Mouse (Mus musculus): Measurements from ENCODE around the gene Olfr484. TPM values are rescaled to one million over a fixed set of nuclear protein-coding genes. Genes with fewer than 3 reads are reported as not detected.
"Not testable (repeated sequence)": the region's sequence is repeated elsewhere in the genome, so short reads cannot be mapped to it uniquely, and the experiment has no call there.

The Olfr484 gene
- polyA plus RNA-seq (2014; fragmentation: Nextera tagmentation; extraction: Ambion mirVana) = not detected in 2 replicates

- Histone ChIP-seq H3K4me1 (replicated peaks; ENCODE audit: control insufficient read depth, insufficient read depth, low read length) (no peaks in the 10 kb centered on the region), H3K9ac (ENCODE audit: low read depth, low read length) (no peak within 1 kb of the TSS), H3K4me2 (replicated peaks; ENCODE audit: low read depth, low read length) (no peak within 1 kb of the TSS), H3K4me3 (ENCODE audit: low read depth, low read length) (no peak within 1 kb of the TSS), H3K9me3 (ENCODE audit: control insufficient read depth, low read length) (no peaks in the 10 kb centered on the region), H3K27ac (ENCODE audit: low read depth, low read length) (no peak within 1 kb of the TSS), H3K27me3 (ENCODE audit: control insufficient read depth, insufficient read depth, low read length) (no peaks in the 10 kb centered on the region), H3K36me3 (ENCODE audit: control insufficient read depth, insufficient read depth, low read length) (no peaks in the 10 kb centered on the region)
- DNase-seq (ENCODE audit: low spot score) = no peak
- ATAC-seq (ENCODE audit: low FRiP score) = no peak
Observed at GRCm38 (mm10) chr7:108127349-108127748, at the start of gene Olfr484. Olfr484 (minus strand) TSS chr7:108127449.

GRCm38 (mm10) chr7:108172642-108173041 is 45.4 kb upstream of the Olfr484 start, which contains the start of gene Olfr486:
Olfr486 (minus strand) TSS chr7:108172742.
- not testable (repeated sequence) for ATAC-seq (ENCODE audit: low FRiP score); H3K27me3 ChIP-seq (ENCODE audit: control insufficient read depth, insufficient read depth, low read length); H3K9ac ChIP-seq (ENCODE audit: low read depth, low read length); H3K4me3 ChIP-seq (ENCODE audit: low read depth, low read length); H3K4me1 ChIP-seq (replicated peaks; ENCODE audit: control insufficient read depth, insufficient read depth, low read length); H3K4me2 ChIP-seq (replicated peaks; ENCODE audit: low read depth, low read length); DNase-seq (ENCODE audit: low spot score); H3K36me3 ChIP-seq (ENCODE audit: control insufficient read depth, insufficient read depth, low read length); H3K27ac ChIP-seq (ENCODE audit: low read depth, low read length); H3K9me3 ChIP-seq (ENCODE audit: control insufficient read depth, low read length)
- WGBS = 95% methylated on average over 1 of the region's 1 CpGs

GRCm38 (mm10) chr7:108159771-108160170 is 32.5 kb upstream of the Olfr484 start, which contains the start of gene Olfr485:
Olfr485 (minus strand) TSS chr7:108159871.
- Histone ChIP-seq H3K4me2 (replicated peaks; ENCODE audit: low read depth, low read length) (no peak within 1 kb of the TSS), H3K27me3 (ENCODE audit: control insufficient read depth, insufficient read depth, low read length) (no peaks in the 10 kb centered on the region), H3K27ac (ENCODE audit: low read depth, low read length) (no peak within 1 kb of the TSS), H3K9ac (ENCODE audit: low read depth, low read length) (no peak within 1 kb of the TSS), H3K9me3 (ENCODE audit: control insufficient read depth, low read length) (no peaks in the 10 kb centered on the region), H3K4me1 (replicated peaks; ENCODE audit: control insufficient read depth, insufficient read depth, low read length) (no peaks in the 10 kb centered on the region), H3K4me3 (ENCODE audit: low read depth, low read length) (no peak within 1 kb of the TSS), H3K36me3 (ENCODE audit: control insufficient read depth, insufficient read depth, low read length) (no peaks in the 10 kb centered on the region)
- ATAC-seq (ENCODE audit: low FRiP score) (no peak), DNase-seq (ENCODE audit: low spot score) (no peak)

- Histone ChIP-seq H3K4me2 (replicated peaks; ENCODE audit: low read depth, low read length) (no peak overlapping the region), H3K4me1 (replicated peaks; ENCODE audit: control insufficient read depth, insufficient read depth, low read length) (no peaks in the 10 kb centered on the region), H3K27ac (ENCODE audit: low read depth, low read length) (no peak overlapping the region), H3K27me3 (ENCODE audit: control insufficient read depth, insufficient read depth, low read length) (no peaks in the 10 kb centered on the region), H3K9ac (ENCODE audit: low read depth, low read length) (no peak overlapping the region), H3K9me3 (ENCODE audit: control insufficient read depth, low read length) (no peaks in the 10 kb centered on the region), H3K36me3 (ENCODE audit: control insufficient read depth, insufficient read depth, low read length) (no peaks in the 10 kb centered on the region), H3K4me3 (ENCODE audit: low read depth, low read length) (no peak overlapping the region)
- no peak for ATAC-seq (ENCODE audit: low FRiP score)
- DNase-seq (ENCODE audit: low spot score) = no peak
- 78% methylated on average over 1 of the region's 1 CpGs for WGBS
Observed at GRCm38 (mm10) chr7:108121416-108121815, 5.8 kb downstream of the Olfr484 start.

GRCm38 (mm10) chr7:108120681-108121080 is 6.6 kb downstream of the Olfr484 start:
- Histone ChIP-seq H3K9me3 (ENCODE audit: control insufficient read depth, low read length) (no peaks in the 10 kb centered on the region), H3K27me3 (ENCODE audit: control insufficient read depth, insufficient read depth, low read length) (no peaks in the 10 kb centered on the region), H3K9ac (ENCODE audit: low read depth, low read length) (no peak overlapping the region), H3K4me2 (replicated peaks; ENCODE audit: low read depth, low read length) (no peak overlapping the region), H3K36me3 (ENCODE audit: control insufficient read depth, insufficient read depth, low read length) (no peaks in the 10 kb centered on the region), H3K27ac (ENCODE audit: low read depth, low read length) (no peak overlapping the region), H3K4me1 (replicated peaks; ENCODE audit: control insufficient read depth, insufficient read depth, low read length) (no peaks in the 10 kb centered on the region), H3K4me3 (ENCODE audit: low read depth, low read length) (no peak overlapping the region)
- DNase-seq (ENCODE audit: low spot score) (no peak), ATAC-seq (ENCODE audit: low FRiP score) (no peak)
- WGBS = 20% methylated on average over 1 of the region's 1 CpGs

GRCm38 (mm10) chr7:108100549-108100948 is 26.7 kb downstream of the Olfr484 start, which contains the start of gene Olfr483:
Olfr483 (plus strand) TSS chr7:108100849.
- Histone ChIP-seq H3K27me3 (ENCODE audit: control insufficient read depth, insufficient read depth, low read length) (no peaks in the 10 kb centered on the region), H3K4me3 (ENCODE audit: low read depth, low read length) (no peak within 1 kb of the TSS), H3K4me2 (replicated peaks; ENCODE audit: low read depth, low read length) (no peak within 1 kb of the TSS), H3K9me3 (ENCODE audit: control insufficient read depth, low read length) (no peaks in the 10 kb centered on the region), H3K9ac (ENCODE audit: low read depth, low read length) (no peak within 1 kb of the TSS), H3K27ac (ENCODE audit: low read depth, low read length) (no peak within 1 kb of the TSS), H3K36me3 (ENCODE audit: control insufficient read depth, insufficient read depth, low read length) (no peaks in the 10 kb centered on the region), H3K4me1 (replicated peaks; ENCODE audit: control insufficient read depth, insufficient read depth, low read length) (no peaks in the 10 kb centered on the region)
- ATAC-seq (ENCODE audit: low FRiP score) (no peak), DNase-seq (ENCODE audit: low spot score) (no peak)
- WGBS = 86% methylated on average over 1 of the region's 1 CpGs

GRCm38 (mm10) chr7:108097486-108097885 is 29.8 kb downstream of the Olfr484 start, which contains the start of gene Olfr482:
Olfr482 (minus strand) TSS chr7:108097586.
- H3K9me3 ChIP-seq (ENCODE audit: control insufficient read depth, low read length) = no peaks in the 10 kb centered on the region
- no peak within 1 kb of the TSS for H3K4me2 ChIP-seq (replicated peaks; ENCODE audit: low read depth, low read length)
- 93% methylated on average over 1 of the region's 1 CpGs for WGBS
- ATAC-seq (ENCODE audit: low FRiP score) (no peak), DNase-seq (ENCODE audit: low spot score) (no peak)
- H3K9ac ChIP-seq (ENCODE audit: low read depth, low read length) = no peak within 1 kb of the TSS
- H3K27me3 ChIP-seq (ENCODE audit: control insufficient read depth, insufficient read depth, low read length) = no peaks in the 10 kb centered on the region
- no peaks in the 10 kb centered on the region for H3K36me3 ChIP-seq (ENCODE audit: control insufficient read depth, insufficient read depth, low read length)
- H3K27ac ChIP-seq (ENCODE audit: low read depth, low read length) = no peak within 1 kb of the TSS
- no peak within 1 kb of the TSS for H3K4me3 ChIP-seq (ENCODE audit: low read depth, low read length)
- no peaks in the 10 kb centered on the region for H3K4me1 ChIP-seq (replicated peaks; ENCODE audit: control insufficient read depth, insufficient read depth, low read length)

- Histone ChIP-seq H3K36me3 (ENCODE audit: control insufficient read depth, insufficient read depth, low read length) (no peaks in the 10 kb centered on the region), H3K9me3 (ENCODE audit: control insufficient read depth, low read length) (no peaks in the 10 kb centered on the region), H3K4me2 (replicated peaks; ENCODE audit: low read depth, low read length) (no peak within 1 kb of the TSS), H3K27ac (ENCODE audit: low read depth, low read length) (no peak within 1 kb of the TSS), H3K9ac (ENCODE audit: low read depth, low read length) (no peak within 1 kb of the TSS), H3K4me1 (replicated peaks; ENCODE audit: control insufficient read depth, insufficient read depth, low read length) (no peaks in the 10 kb centered on the region), H3K27me3 (ENCODE audit: control insufficient read depth, insufficient read depth, low read length) (no peaks in the 10 kb centered on the region), H3K4me3 (ENCODE audit: low read depth, low read length) (no peak within 1 kb of the TSS)
- DNase-seq (ENCODE audit: low spot score) = no peak
- ATAC-seq (ENCODE audit: low FRiP score) = no peak
Observed at GRCm38 (mm10) chr7:108079555-108079954, 47.7 kb downstream of the Olfr484 start, which contains the start of gene Olfr481. Olfr481 (plus strand) TSS chr7:108079855.

Measured in hindbrain, embryonic 11.5 days (tissue).